Mouse (Mus musculus): ENCODE measurements around the gene Ak9. TPM values are rescaled to one million over a fixed set of nuclear protein-coding genes. Genes with fewer than 3 reads are reported as not detected.

Gene Ak9
- polyA plus RNA-seq, 1 experiment: not detected

GRCm38 (mm10) chr10:41473782-41474468 is 170.1 kb downstream of the Ak9 start:
- no peaks in the 10 kb centered on the region for H3K27me3 ChIP-seq (ENCODE audit: control insufficient read depth, insufficient read depth, insufficient read length)
- no peak overlapping the region for H3K4me2 ChIP-seq (ENCODE audit: low read depth)
- no peak for TF ChIP-seq POLR2A (IDR thresholded peaks at IDR 0.05; ENCODE audit: insufficient read length, low read depth)
- no peak for TF ChIP-seq POLR2AphosphoS2 (IDR thresholded peaks at IDR 0.05; ENCODE audit: insufficient read length, low read depth)
- TF ChIP-seq MYOG (IDR thresholded peaks at IDR 0.05; ENCODE audit: control insufficient read depth in 1 of 3, insufficient read depth in 1 of 3, insufficient read length in 2 of 3, low read depth in 2 of 3): no peak
- no peak for TF ChIP-seq SRF (IDR thresholded peaks at IDR 0.05; ENCODE audit: control insufficient read depth, insufficient read length, low read depth)
- no peak for TF ChIP-seq MYOD1 (IDR thresholded peaks at IDR 0.05; ENCODE audit: control insufficient read depth in 1 of 3, insufficient read length in 2 of 3, low read depth in 2 of 3)
- no peak for TF ChIP-seq E2F4 (IDR thresholded peaks at IDR 0.05; ENCODE audit: insufficient read depth)
- no peak overlapping the region for H3ac ChIP-seq (ENCODE audit: control insufficient read depth, insufficient read length)
- no peak overlapping the region for H3K4me3 ChIP-seq
- no peaks in the 10 kb centered on the region for H3K36me3 ChIP-seq (ENCODE audit: control insufficient read depth, insufficient read depth)
- no peaks in the 10 kb centered on the region for H3K79me2 ChIP-seq (ENCODE audit: control insufficient read depth, insufficient read depth)

GRCm38 (mm10) chr10:41474981-41475391 is 171.2 kb downstream of the Ak9 start:
- Histone ChIP-seq H3K79me2 (ENCODE audit: control insufficient read depth, insufficient read depth) (no peaks in the 10 kb centered on the region), H3ac (ENCODE audit: control insufficient read depth, insufficient read length) (no peak overlapping the region), H3K36me3 (ENCODE audit: control insufficient read depth, insufficient read depth) (no peaks in the 10 kb centered on the region), H3K4me3 (no peak overlapping the region), H3K4me2 (ENCODE audit: low read depth) (peak overlapping the region; percentile 89), H3K27me3 (ENCODE audit: control insufficient read depth, insufficient read depth, insufficient read length) (no peaks in the 10 kb centered on the region)
- TF ChIP-seq MYOG (IDR thresholded peaks at IDR 0.05; ENCODE audit: control insufficient read depth in 1 of 3, insufficient read depth in 1 of 3, insufficient read length in 2 of 3, low read depth in 2 of 3) (peak in 1 of 3 experiments; percentile 63), MYOD1 (IDR thresholded peaks at IDR 0.05; ENCODE audit: control insufficient read depth in 1 of 3, insufficient read length in 2 of 3, low read depth in 2 of 3) (peak in 2 of 3 experiments; percentile 21 to 30), MAX (IDR thresholded peaks at IDR 0.05; ENCODE audit: low read depth) (no peak)

GRCm38 (mm10) chr10:41476171-41477017 is 172.6 kb downstream of the Ak9 start, which contains the start of gene Mical1:
Mical1 (plus strand) TSS chr10:41476314.
- peak within 1 kb of the TSS; percentile 93 for H3K4me3 ChIP-seq

GRCm38 (mm10) chr10:41477018-41477277 is 173.2 kb downstream of the Ak9 start:
- no peak for TF ChIP-seq MYOG (IDR thresholded peaks at IDR 0.05; ENCODE audit: control insufficient read depth in 1 of 3, insufficient read depth in 1 of 3, insufficient read length in 2 of 3, low read depth in 2 of 3)
- no peak for TF ChIP-seq REST (IDR thresholded peaks at IDR 0.05; ENCODE audit: insufficient read depth, insufficient read length)
- no peak for TF ChIP-seq CEBPB (IDR thresholded peaks at IDR 0.05; ENCODE audit: insufficient read depth, poor library complexity, severe bottlenecking)
- no peak for TF ChIP-seq POLR2A (IDR thresholded peaks at IDR 0.05; ENCODE audit: insufficient read length, low read depth)
- no peak for TF ChIP-seq TCF12 (IDR thresholded peaks at IDR 0.05; ENCODE audit: insufficient read depth, poor library complexity, severe bottlenecking)
- TF ChIP-seq SRF (IDR thresholded peaks at IDR 0.05; ENCODE audit: control insufficient read depth, insufficient read length, low read depth): no peak
- TF ChIP-seq POLR2AphosphoS2 (IDR thresholded peaks at IDR 0.05; ENCODE audit: insufficient read length, low read depth): no peak
- no peak for TF ChIP-seq TCF3 (IDR thresholded peaks at IDR 0.05; ENCODE audit: insufficient read length, low read depth)
- H3K4me3 ChIP-seq: peak overlapping the region; percentile 93
- H3ac ChIP-seq (ENCODE audit: control insufficient read depth, insufficient read length): peak overlapping the region; percentile 47
- H3K27me3 ChIP-seq (ENCODE audit: control insufficient read depth, insufficient read depth, insufficient read length): no peaks in the 10 kb centered on the region
- H3K79me2 ChIP-seq (ENCODE audit: control insufficient read depth, insufficient read depth): no peaks in the 10 kb centered on the region
- peak overlapping the region; percentile 89 for H3K4me2 ChIP-seq (ENCODE audit: low read depth)
- H3K36me3 ChIP-seq (ENCODE audit: control insufficient read depth, insufficient read depth): peaks cover 8% of the 10 kb centered on the region

More at GRCm38 (mm10) chr10:41476171-41477017, 172.6 kb downstream of the Ak9 start, which contains the start of gene Mical1:
- TF ChIP-seq POLR2A (IDR thresholded peaks at IDR 0.05; ENCODE audit: insufficient read length, low read depth) (peak; percentile 75), POLR2AphosphoS2 (IDR thresholded peaks at IDR 0.05; ENCODE audit: insufficient read length, low read depth) (peak; percentile 89), MYOD1 (IDR thresholded peaks at IDR 0.05; ENCODE audit: control insufficient read depth in 1 of 3, insufficient read length in 2 of 3, low read depth in 2 of 3) (peak in 1 of 3 experiments; percentile 24), MAX (IDR thresholded peaks at IDR 0.05; ENCODE audit: low read depth) (no peak)
- peaks cover 8% of the 10 kb centered on the region for H3K36me3 ChIP-seq (ENCODE audit: control insufficient read depth, insufficient read depth)
- peak within 1 kb of the TSS; percentile 89 for H3K4me2 ChIP-seq (ENCODE audit: low read depth)
- peak within 1 kb of the TSS; percentile 47 for H3ac ChIP-seq (ENCODE audit: control insufficient read depth, insufficient read length)
- no peaks in the 10 kb centered on the region for H3K27me3 ChIP-seq (ENCODE audit: control insufficient read depth, insufficient read depth, insufficient read length)
- no peaks in the 10 kb centered on the region for H3K79me2 ChIP-seq (ENCODE audit: control insufficient read depth, insufficient read depth)

- H3K27me3 ChIP-seq (ENCODE audit: control insufficient read depth, insufficient read depth, insufficient read length): no peaks in the 10 kb centered on the region
- peak overlapping the region; percentile 89 for H3K4me2 ChIP-seq (ENCODE audit: low read depth)
- no peaks in the 10 kb centered on the region for H3K79me2 ChIP-seq (ENCODE audit: control insufficient read depth, insufficient read depth)
- peak overlapping the region; percentile 47 for H3ac ChIP-seq (ENCODE audit: control insufficient read depth, insufficient read length)
- peaks cover 8% of the 10 kb centered on the region for H3K36me3 ChIP-seq (ENCODE audit: control insufficient read depth, insufficient read depth)
- TF ChIP-seq USF1 (IDR thresholded peaks at IDR 0.05; ENCODE audit: low read depth) (peak; percentile 69), REST (IDR thresholded peaks at IDR 0.05; ENCODE audit: insufficient read depth, insufficient read length) (no peak), E2F4 (IDR thresholded peaks at IDR 0.05; ENCODE audit: insufficient read depth) (peak; percentile 2), MYOD1 (IDR thresholded peaks at IDR 0.05; ENCODE audit: control insufficient read depth in 1 of 3, insufficient read length in 2 of 3, low read depth in 2 of 3) (peak; percentile 73 to 90 (median 87)), MYOG (IDR thresholded peaks at IDR 0.05; ENCODE audit: control insufficient read depth in 1 of 3, insufficient read depth in 1 of 3, insufficient read length in 2 of 3, low read depth in 2 of 3) (peak; percentile 66 to 92 (median 86)), POLR2AphosphoS2 (IDR thresholded peaks at IDR 0.05; ENCODE audit: insufficient read length, low read depth) (no peak), CEBPB (IDR thresholded peaks at IDR 0.05; ENCODE audit: insufficient read depth, poor library complexity, severe bottlenecking) (no peak), MAX (IDR thresholded peaks at IDR 0.05; ENCODE audit: low read depth) (peak; percentile 68), TCF3 (IDR thresholded peaks at IDR 0.05; ENCODE audit: insufficient read length, low read depth) (peak; percentile 42), SRF (IDR thresholded peaks at IDR 0.05; ENCODE audit: control insufficient read depth, insufficient read length, low read depth) (peak; percentile 74), POLR2A (IDR thresholded peaks at IDR 0.05; ENCODE audit: insufficient read length, low read depth) (peak; percentile 56), TCF12 (IDR thresholded peaks at IDR 0.05; ENCODE audit: insufficient read depth, poor library complexity, severe bottlenecking) (peak; percentile 64)
- H3K4me3 ChIP-seq: peak overlapping the region; percentile 93
Measured at GRCm38 (mm10) chr10:41477278-41478181, 173.8 kb downstream of the Ak9 start.
